Mouse (Mus musculus) lung, postnatal 14 days (tissue): ENCODE measurements around the gene Hic1.
A peak's percentile ranks its signal among the peaks of the same experiment; 100 is the strongest.
"Not testable (repeated sequence)": the region's sequence is repeated elsewhere in the genome, so short reads cannot be mapped to it uniquely, and the experiment has no call there.

Experiments
- DNase-seq: peaks from one replicate; pipeline ENCODE4 v3.0.0; 2021

The Hic1 gene

DNA sequence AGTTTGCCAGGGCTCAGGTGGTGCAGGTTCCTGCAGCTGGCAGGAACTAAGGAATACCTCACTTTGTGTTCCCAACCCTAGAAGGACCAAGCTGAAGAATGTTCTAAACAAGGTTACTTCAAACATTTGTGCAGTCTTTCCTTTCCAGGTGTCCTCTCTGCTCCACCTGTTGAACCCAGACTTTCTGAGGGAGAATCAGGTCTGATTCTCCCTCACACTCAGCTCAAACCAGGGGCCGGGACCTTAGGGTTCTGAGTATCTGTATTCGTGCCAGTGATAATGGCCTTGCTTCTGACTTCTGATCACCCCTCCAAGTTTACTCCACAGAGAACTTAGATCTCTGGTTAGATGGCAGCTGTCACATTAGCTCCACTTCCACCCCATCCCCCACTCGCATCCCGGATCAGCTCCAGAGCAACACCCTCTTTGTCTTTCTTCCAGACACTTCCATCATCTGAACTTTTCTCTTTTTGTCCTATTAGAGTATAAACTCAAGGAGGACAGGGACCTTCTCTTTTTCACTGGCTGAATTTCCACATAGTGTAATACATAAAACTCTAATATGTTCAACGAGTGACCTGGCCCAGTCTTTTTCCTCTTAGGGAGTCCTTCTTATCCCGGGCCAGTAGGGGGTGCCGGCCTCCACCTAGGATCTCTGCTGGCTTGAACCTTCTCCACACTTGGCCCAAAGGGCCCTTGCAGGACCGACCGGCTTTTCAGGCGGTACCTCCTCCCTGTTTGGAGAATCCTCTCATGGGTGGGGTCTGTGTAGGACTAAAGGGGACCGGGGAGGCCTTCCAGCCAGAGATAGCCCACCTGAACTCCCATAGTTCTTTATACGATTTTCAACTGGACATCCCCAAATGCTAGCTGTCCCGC, 23.3 kb upstream of the Hic1 start:
- DNase-seq = peak; percentile 85

DNA sequence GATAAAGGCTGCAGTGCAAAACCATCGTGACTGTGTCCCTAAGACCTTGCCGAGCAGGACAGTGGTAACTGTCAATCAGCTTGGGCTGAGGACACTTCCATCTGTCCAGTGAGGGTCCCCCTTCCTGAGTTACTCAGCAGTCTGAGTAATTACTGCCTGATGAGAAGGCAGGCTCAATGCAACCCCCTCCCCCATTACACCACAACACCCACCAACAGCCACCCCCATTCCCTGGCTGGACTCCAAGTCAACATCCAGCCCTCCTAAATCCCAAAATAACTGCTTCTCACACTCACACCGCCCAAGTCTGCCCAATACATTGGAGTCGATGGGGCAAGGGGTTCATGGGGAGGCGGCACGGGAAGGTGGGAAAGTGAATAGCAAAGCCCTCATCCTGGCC, 22.5 kb upstream of the Hic1 start:
- DNase-seq = no peak

DNA sequence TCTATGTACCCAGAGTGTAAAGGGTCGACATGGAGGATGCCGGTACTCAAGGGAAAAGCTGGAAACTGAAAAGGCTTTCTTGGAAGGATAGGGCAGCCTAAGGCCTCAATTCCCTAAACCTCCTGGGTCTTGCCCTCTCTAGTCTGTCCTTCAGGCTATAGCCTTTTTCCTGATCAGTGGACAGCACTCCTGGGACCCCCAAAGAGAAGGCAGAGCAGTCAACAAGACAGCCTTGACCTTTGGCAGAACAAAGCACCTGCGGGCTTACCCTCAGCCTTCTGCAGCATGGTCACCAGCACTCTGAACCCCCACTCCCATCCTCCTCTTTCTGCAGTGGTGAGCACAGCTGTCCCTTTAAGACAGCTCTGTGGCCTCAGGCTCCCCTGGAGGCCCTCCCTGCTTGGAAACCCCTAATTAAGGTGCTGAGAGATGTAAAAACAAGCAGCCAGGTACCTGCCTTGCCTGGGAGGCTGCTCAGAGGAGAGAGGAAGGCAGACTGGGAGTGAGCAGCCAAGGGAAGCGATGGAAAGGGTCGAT, 21.7 kb upstream of the Hic1 start, which contains the start of gene Dph1:
Gene Dph1 (minus strand): TSS at position 337 of the 537 bp plus-strand sequence.
- no peak for DNase-seq

DNA sequence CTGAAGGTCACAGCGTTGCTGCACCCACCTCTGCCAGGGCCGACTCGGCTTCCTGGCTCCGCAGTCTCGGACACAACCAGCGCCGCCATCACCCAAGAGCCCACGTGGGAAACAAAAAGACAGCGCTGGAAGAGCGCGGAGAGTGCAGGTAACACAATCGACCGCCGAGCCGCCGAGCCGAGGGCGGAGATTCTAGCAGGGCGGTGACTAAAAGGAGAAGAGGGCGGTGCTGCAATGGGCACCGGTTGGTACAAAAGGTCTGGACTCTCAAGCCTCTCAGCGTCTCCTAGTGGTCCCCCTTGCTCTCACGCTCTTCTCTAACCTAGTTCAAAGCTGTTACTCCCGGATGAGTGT, 21.0 kb upstream of the Hic1 start:
- peak; percentile 82 for DNase-seq

DNA sequence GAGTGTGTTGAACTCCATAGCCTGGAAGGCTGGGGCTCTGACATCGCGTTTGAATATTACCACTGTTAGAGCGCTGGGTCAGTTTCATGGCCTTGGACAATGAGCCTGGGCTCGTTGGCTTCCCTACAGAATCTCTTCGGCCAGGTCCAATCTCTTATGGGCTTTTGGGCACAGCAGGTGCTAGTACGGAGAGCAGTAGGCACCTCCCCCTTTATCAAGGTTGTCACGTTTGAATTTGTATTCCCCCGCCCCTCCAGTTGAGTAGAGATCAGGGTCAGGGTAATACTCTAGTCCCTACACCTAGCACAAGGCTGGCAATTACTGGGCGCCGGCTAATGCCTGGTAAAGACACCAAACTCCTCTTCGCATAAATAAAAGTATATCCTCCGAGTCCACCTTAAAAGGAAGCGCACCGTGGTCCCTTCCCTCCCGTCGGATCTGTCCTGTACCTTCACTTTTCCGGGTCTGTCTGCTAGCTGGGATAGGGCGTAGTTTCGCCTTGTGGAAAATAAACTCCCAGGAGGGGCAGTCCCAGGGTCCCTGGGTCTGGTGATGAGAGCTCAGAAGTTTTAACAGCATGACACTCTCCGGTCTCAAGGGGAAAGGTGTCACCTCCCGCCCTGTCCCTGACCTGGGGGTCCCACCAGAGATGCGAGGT, 20.5 kb upstream of the Hic1 start:
- no peak for DNase-seq

GRCm38 (mm10) chr11:75184986-75185385, 15.7 kb upstream of the Hic1 start:
- DNase-seq = no peak

GRCm38 (mm10) chr11:75184573-75184972, 15.3 kb upstream of the Hic1 start:
- DNase-seq = no peak

DNA sequence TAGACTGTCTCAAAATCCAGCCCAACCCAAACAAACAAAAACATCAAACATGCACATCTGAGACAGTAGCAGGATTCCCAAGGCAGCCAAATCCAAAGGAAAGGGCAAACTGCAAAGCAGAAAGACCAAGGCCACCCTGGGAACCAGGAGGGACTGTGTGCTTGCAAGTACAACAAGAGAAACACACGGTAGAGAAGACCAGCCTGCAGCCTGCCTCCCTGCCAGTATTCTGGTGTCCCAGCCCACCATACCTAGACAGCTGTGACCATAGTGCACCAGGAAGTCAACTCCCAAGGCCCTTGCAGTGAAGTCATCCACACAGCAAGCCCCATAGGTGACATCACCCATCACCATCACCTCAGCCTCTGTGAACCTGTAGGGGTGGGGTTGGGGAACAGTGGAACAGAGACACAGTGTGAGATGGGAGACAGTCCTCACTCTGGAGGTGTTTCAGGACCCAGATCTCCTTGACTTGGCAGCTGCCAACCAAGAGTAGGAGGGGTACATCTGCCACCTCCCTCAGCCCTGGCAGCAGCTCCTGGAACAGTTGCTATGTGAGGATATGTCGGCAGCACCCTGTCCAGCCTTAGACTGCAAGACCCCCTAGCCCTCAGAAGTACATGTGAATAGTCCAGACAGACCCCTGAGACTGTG, 14.7 kb upstream of the Hic1 start:
- no peak for DNase-seq

GRCm38 (mm10) chr11:75178672-75179208, 9.4 kb upstream of the Hic1 start, which contains the start of gene Ovca2:
Gene Ovca2, minus strand, starts transcription at chr11:75178835.
- peak; percentile 89 for DNase-seq

- no peak for DNase-seq
These were observed 8.7 kb upstream of the Hic1 start for GRCm38 (mm10) chr11:75178011-75178410.

GRCm38 (mm10) chr11:75174574-75174973, 5.3 kb upstream of the Hic1 start:
- DNase-seq = not testable (repeated sequence)

GRCm38 (mm10) chr11:75173799-75174165, 4.5 kb upstream of the Hic1 start:
- no peak for DNase-seq

DNA sequence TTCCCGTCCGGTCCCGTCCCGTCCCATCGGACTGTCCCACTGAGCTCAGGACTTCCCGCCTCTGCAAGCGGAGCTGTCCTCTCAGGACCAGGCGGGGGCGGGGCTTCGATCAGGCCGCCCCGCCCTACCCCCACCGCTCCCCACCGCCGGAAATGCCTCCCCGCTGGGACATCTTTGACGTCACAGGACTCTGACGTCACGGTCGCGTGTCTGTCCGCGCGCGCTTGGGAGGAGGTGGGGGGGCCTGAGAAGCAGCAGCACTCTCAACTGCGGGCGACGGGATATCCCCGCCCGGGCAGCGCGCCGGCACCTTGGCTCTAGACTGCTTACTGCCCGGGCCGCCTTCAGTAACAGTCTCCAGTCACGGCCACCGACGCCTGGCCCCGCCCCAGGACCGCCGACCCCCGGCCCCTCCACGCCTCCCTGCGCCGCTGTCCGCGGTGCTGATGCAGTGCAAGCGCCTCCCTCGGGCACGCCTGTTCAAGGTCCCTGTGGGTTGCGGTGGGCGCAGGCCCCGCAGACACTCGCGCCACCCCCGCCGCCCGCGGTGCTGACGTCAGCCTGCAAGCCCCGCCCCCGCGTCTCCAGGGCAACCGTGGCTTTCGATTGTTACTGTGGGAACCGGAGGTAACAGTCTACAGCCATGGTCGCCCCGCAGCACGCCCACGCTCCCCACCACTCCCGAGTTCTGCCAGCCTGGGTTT, 3.9 kb upstream of the Hic1 start:
- peak; percentile 87 for DNase-seq

- DNase-seq = no peak
These were observed 3.1 kb upstream of the Hic1 start for GRCm38 (mm10) chr11:75172151-75173094.

GRCm38 (mm10) chr11:75171186-75171865, 2.0 kb upstream of the Hic1 start:
- DNase-seq = no peak

DNA sequence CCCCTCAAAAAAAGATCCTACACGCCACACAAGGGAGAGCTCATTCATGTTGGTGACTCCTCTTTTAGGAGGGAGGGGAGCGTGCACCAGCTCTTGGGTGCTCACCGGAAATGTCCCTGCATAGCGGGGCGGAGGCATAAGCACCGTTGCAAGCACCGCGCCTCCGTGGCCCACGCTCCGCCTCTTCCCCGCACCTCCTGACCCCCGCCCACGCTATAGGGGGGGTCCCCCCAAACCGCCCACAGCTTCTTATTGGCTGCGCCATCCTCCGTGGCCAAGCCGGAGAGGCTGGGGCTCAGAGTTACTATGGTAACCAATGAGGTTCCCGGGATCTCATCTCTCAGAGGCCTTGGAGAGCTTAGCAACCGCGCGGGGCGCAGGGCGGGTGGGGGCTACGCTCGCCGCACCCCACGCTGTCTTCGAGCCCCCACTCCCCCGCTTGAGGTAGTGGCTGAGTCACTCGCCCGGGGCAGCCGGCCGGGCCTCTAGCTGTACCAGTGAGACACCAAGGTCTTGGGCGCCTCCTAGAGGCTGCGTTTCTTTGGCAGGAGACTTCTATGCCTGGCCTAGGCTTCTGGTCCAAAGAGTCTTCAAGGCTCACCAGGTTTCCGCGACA, 925 bp upstream of the Hic1 start:
- DNase-seq = peak; percentile 96

GRCm38 (mm10) chr11:75168590-75169361, 543 bp downstream of the Hic1 start:
- peak; percentile 91 for DNase-seq

DNA sequence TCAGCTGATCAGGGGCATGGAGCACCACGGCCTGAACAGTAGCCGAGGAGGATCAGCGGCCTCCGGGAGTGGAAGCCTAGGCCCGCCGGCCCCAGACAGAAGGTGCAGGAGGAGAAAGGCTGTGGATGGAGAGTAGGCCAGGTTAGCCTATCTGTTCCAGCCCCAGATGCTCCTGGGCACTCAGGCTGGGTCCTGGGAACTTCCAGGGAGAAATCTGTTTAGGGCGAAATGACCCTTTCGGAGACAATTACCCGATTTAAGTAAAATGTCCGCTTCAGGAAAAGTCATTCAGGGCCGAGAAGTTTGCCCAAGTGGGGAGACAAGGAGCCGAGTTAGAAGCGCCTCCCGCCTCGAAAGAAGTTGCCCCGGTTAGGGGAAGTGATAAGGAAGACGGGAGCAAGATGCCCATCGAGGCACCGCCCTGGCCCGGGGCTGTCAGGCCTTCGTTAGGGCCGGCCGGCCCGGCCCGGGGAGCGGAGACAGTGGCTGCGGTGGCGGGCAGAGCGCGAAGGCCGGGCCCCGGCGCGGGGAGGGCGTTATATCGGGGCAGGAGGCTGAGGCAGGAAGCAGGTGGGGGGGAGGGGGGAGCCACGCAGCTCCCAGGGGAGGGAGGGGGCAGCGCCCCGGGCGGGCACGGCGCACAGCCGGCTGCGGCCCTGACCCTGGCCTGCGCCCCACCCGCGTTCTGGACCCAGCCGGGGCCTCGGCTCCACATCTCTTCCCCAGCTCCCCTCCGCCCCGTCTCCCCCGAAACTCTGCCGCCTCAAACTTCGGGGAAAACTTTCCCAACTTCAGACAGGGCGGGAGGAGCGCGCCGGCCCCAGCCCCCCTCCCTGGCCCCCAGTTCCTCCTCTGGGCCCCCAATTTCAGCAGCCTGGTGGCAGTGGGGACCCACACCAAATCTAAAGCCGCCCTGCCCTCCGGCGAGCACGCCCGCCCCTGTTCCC, 1.4 kb downstream of the Hic1 start:
- DNase-seq = no peak
